In genomic region chr2:105224987-105225375, GRCm38 (mm10) we compare ENCODE assay signal across 12 mouse cellular contexts. TPM values are rescaled to one million over a fixed set of nuclear protein-coding genes. Genes with fewer than 3 reads are reported as not detected.
A peak's percentile ranks its signal among the peaks of the same experiment; 100 is the strongest.
DNase-seq lines count a peak whose midpoint lies in the region; ATAC-seq lines count a peak whose summit lies in the region.
"Had no signal": no experiment of that assay in that cellular context is flagged by ENCODE, and none has a peak within 500 bp of the region (broad histone marks: within the 10 kb centered on the region; RNA-seq: fewer than 3 reads in every experiment).

No protein-coding gene starts in this region.

- no peak for DNase-seq in forebrain, embryonic 11.5 days (ENCODE audit: low spot score)
- DNase-seq in kidney, postnatal 10 days = no peak
- no peak for DNase-seq in embryonic facial prominence, embryonic 11.5 days (ENCODE audit: low spot score)
- DNase-seq in urinary bladder, postnatal 14 days (ENCODE audit: low spot score) = no peak
- DNase-seq in c-Kit-positive CD71-positive TER-119-positive erythroid progenitor cells, embryonic 14.5 days (ENCODE audit: low spot score) = no peak
- DNase-seq: adrenal gland, postnatal 10 days had no signal

- H3K9me3 ChIP-seq in forebrain, embryonic 13.5 days (replicated peaks) = no peaks in the 10 kb centered on the region
- H3K9me3 ChIP-seq in forebrain, embryonic 11.5 days (ENCODE audit: control insufficient read depth, low read length) = no peaks in the 10 kb centered on the region
- H3K9me3 ChIP-seq in kidney, embryonic 16.5 days (ENCODE audit: low read length) = no peaks in the 10 kb centered on the region
- H3K9me3 ChIP-seq in embryonic facial prominence, embryonic 11.5 days (replicated peaks; ENCODE audit: control insufficient read depth, low read length) = no peaks in the 10 kb centered on the region
- no peaks in the 10 kb centered on the region for H3K9me3 ChIP-seq in limb, embryonic 15.5 days
- H3K9me3 ChIP-seq: lung, embryonic 15.5 days had no signal

- no peak overlapping the region for H3K9ac ChIP-seq in forebrain, embryonic 13.5 days
- H3K9ac ChIP-seq in forebrain, embryonic 11.5 days (ENCODE audit: low read length) = no peak overlapping the region
- no peak overlapping the region for H3K9ac ChIP-seq in kidney, embryonic 16.5 days (replicated peaks; ENCODE audit: low read length)
- H3K9ac ChIP-seq in embryonic facial prominence, embryonic 11.5 days (replicated peaks; ENCODE audit: low read length) = no peak overlapping the region
- no peak overlapping the region for H3K9ac ChIP-seq in limb, embryonic 15.5 days
- H3K9ac ChIP-seq: lung, embryonic 15.5 days had no signal

- H3K4me3 ChIP-seq in forebrain, embryonic 13.5 days = no peak overlapping the region
- no peak overlapping the region for H3K4me3 ChIP-seq in forebrain, embryonic 11.5 days (ENCODE audit: low read depth, low read length)
- no peak overlapping the region for H3K4me3 ChIP-seq in kidney, embryonic 16.5 days (ENCODE audit: low read length)
- H3K4me3 ChIP-seq in embryonic facial prominence, embryonic 11.5 days (ENCODE audit: low read depth, low read length) = no peak overlapping the region
- peak overlapping the region; percentile 37; the same call in 1 of the 2 replicates for H3K4me3 ChIP-seq in limb, embryonic 15.5 days

- H3K36me3 ChIP-seq in forebrain, embryonic 13.5 days (ENCODE audit: poor library complexity, severe bottlenecking) = no peaks in the 10 kb centered on the region
- no peaks in the 10 kb centered on the region for H3K36me3 ChIP-seq in forebrain, embryonic 11.5 days (ENCODE audit: control insufficient read depth, insufficient read depth, low read length)
- H3K36me3 ChIP-seq in kidney, embryonic 16.5 days (ENCODE audit: insufficient read depth, low read length) = no peaks in the 10 kb centered on the region
- H3K36me3 ChIP-seq in embryonic facial prominence, embryonic 11.5 days (replicated peaks; ENCODE audit: control insufficient read depth, insufficient read depth, low read depth, low read length) = no peaks in the 10 kb centered on the region
- H3K36me3 ChIP-seq in limb, embryonic 15.5 days = no peaks in the 10 kb centered on the region
- H3K36me3 ChIP-seq: lung, embryonic 15.5 days had no signal

- peaks cover 10% of the 10 kb centered on the region for H3K4me1 ChIP-seq in forebrain, embryonic 13.5 days
- peaks cover 3% of the 10 kb centered on the region; the same call in 1 of the 2 replicates for H3K4me1 ChIP-seq in forebrain, embryonic 11.5 days (replicated peaks; ENCODE audit: control insufficient read depth, insufficient read depth, low read length)
- H3K4me1 ChIP-seq in kidney, embryonic 16.5 days (ENCODE audit: insufficient read depth, low read length) = peaks cover 39% of the 10 kb centered on the region
- no peaks in the 10 kb centered on the region for H3K4me1 ChIP-seq in embryonic facial prominence, embryonic 11.5 days (ENCODE audit: control insufficient read depth, insufficient read depth, low read length)
- H3K4me1 ChIP-seq in limb, embryonic 15.5 days = peaks cover 31% of the 10 kb centered on the region

- H3K27ac ChIP-seq in forebrain, embryonic 13.5 days = no peak overlapping the region
- H3K27ac ChIP-seq in forebrain, embryonic 11.5 days (ENCODE audit: low read depth, low read length) = no peak overlapping the region
- peak overlapping the region; percentile 20; the same call in 1 of the 2 replicates for H3K27ac ChIP-seq in kidney, embryonic 16.5 days (ENCODE audit: low read length)
- no peak overlapping the region for H3K27ac ChIP-seq in embryonic facial prominence, embryonic 11.5 days (replicated peaks; ENCODE audit: low read depth, low read length)
- no peak overlapping the region for H3K27ac ChIP-seq in limb, embryonic 15.5 days
- H3K27ac ChIP-seq: hindbrain, embryonic 14.5 days; lung, embryonic 15.5 days had no signal

- H3K4me2 ChIP-seq in forebrain, embryonic 13.5 days = peak overlapping the region; percentile 62; the same call in 1 of the 2 replicates
- no peak overlapping the region for H3K4me2 ChIP-seq in forebrain, embryonic 11.5 days (ENCODE audit: low read depth, low read length, severe bottlenecking)
- H3K4me2 ChIP-seq in kidney, embryonic 16.5 days (replicated peaks; ENCODE audit: low read depth, low read length) = peak overlapping the region; percentile 66
- H3K4me2 ChIP-seq in embryonic facial prominence, embryonic 11.5 days (ENCODE audit: low read depth, low read length) = peak overlapping the region; percentile 80; the same call in 1 of the 2 replicates
- peak overlapping the region; percentile 62 for H3K4me2 ChIP-seq in limb, embryonic 15.5 days

- 48% methylated on average over 3 of the region's 3 CpGs for WGBS in forebrain, embryonic 13.5 days
- 50% methylated on average over 3 of the region's 3 CpGs for WGBS in forebrain, embryonic 11.5 days
- WGBS in kidney, embryonic 16.5 days = 45% methylated on average over 3 of the region's 3 CpGs
- WGBS in embryonic facial prominence, embryonic 11.5 days = 40% methylated on average over 3 of the region's 3 CpGs
- WGBS in limb, embryonic 15.5 days = 37% methylated on average over 3 of the region's 3 CpGs

- ATAC-seq in forebrain, embryonic 13.5 days = no peak
- no peak for ATAC-seq in forebrain, embryonic 11.5 days (replicated peaks; ENCODE audit: low FRiP score)
- ATAC-seq in kidney, embryonic 16.5 days (ENCODE audit: low FRiP score, low TSS enrichment) = no peak
- no peak for ATAC-seq in embryonic facial prominence, embryonic 11.5 days (replicated peaks; ENCODE audit: insufficient number of reproducible peaks, low FRiP score, low TSS enrichment, low read depth)
- no peak for ATAC-seq in limb, embryonic 15.5 days (ENCODE audit: insufficient number of reproducible peaks, low FRiP score, low TSS enrichment, low read depth)
- ATAC-seq: Patski had no signal

- H3K27me3 ChIP-seq in forebrain, embryonic 13.5 days = peaks cover 33% of the 10 kb centered on the region
- peaks cover 8% of the 10 kb centered on the region; the same call in 1 of the 2 replicates for H3K27me3 ChIP-seq in forebrain, embryonic 11.5 days (ENCODE audit: control insufficient read depth, insufficient read depth, low read length)
- H3K27me3 ChIP-seq in kidney, embryonic 16.5 days (ENCODE audit: insufficient read depth, low read length) = no peaks in the 10 kb centered on the region; the same call in 1 of the 2 replicates
- no peaks in the 10 kb centered on the region for H3K27me3 ChIP-seq in embryonic facial prominence, embryonic 11.5 days (ENCODE audit: control insufficient read depth, insufficient read depth, low read length)
- peaks cover 6% of the 10 kb centered on the region; the same call in 1 of the 2 replicates for H3K27me3 ChIP-seq in limb, embryonic 15.5 days
- H3K27me3 ChIP-seq: Patski had no signal

RNA-seq across cellular contexts. Expression of gene Them7, which starts 0.9 kb away (rescaled TPM):
- polyA plus RNA-seq in forebrain, embryonic 13.5 days (2015; fragmentation: Nextera tagmentation; extraction: Ambion mirVana) = not detected in 2 replicates
- 0.16 TPM in 1 of 2 replicates, not detected in the other for polyA plus RNA-seq in forebrain, embryonic 11.5 days (2014; fragmentation: Nextera tagmentation; extraction: Ambion mirVana)
- 4.0 and 4.1 TPM in 2 replicates for polyA plus RNA-seq in kidney, embryonic 16.5 days (2015; fragmentation: Nextera tagmentation; extraction: Ambion mirVana)
- polyA plus RNA-seq in embryonic facial prominence, embryonic 11.5 days (2014; fragmentation: Nextera tagmentation; extraction: Ambion mirVana) = 0.49 and 0.66 TPM in 2 replicates
- polyA plus RNA-seq in limb, embryonic 15.5 days (2015; fragmentation: Nextera tagmentation; extraction: Ambion mirVana) = 0.29 and 0.42 TPM in 2 replicates
- polyA plus RNA-seq: hindbrain, embryonic 14.5 days had no signal
